Mouse (Mus musculus) CD4-positive, CD25-positive, alpha-beta regulatory T cell, adult 2 months (primary cell): ENCODE measurements around the gene Dnajb4.
A peak's percentile ranks its signal among the peaks of the same experiment; 100 is the strongest.

Experiments used
- DNase-seq: peaks from one replicate; pipeline ENCODE4 v3.0.0-alpha.2; 2012; ENCODE audit warnings: low read depth, low spot score

Gene Dnajb4

GRCm38 (mm10) chr3:152171862-152172261, 38.2 kb downstream of the Dnajb4 start:
- no peak for DNase-seq

GRCm38 (mm10) chr3:152171236-152171635, 38.9 kb downstream of the Dnajb4 start:
- DNase-seq, result no peak

- DNase-seq, result no peak
Observed at GRCm38 (mm10) chr3:152170407-152170806, 39.7 kb downstream of the Dnajb4 start.

- no peak for DNase-seq
Observed at GRCm38 (mm10) chr3:152168007-152168406, 42.1 kb downstream of the Dnajb4 start.

GRCm38 (mm10) chr3:152166699-152167451, 43.2 kb downstream of the Dnajb4 start:
- DNase-seq, result no peak

- no peak for DNase-seq
Observed at GRCm38 (mm10) chr3:152166099-152166423, 44.0 kb downstream of the Dnajb4 start, which contains the start of gene Gipc2. Gene Gipc2 (minus strand): TSS chr3:152166230.

GRCm38 (mm10) chr3:152165351-152166098, 44.6 kb downstream of the Dnajb4 start:
- peak; percentile 21 for DNase-seq

GRCm38 (mm10) chr3:152165014-152165350, 45.1 kb downstream of the Dnajb4 start:
- DNase-seq, result no peak

GRCm38 (mm10) chr3:152163320-152163719, 46.8 kb downstream of the Dnajb4 start:
- no peak for DNase-seq

GRCm38 (mm10) chr3:152160607-152161006, 49.5 kb downstream of the Dnajb4 start:
- DNase-seq, result no peak

GRCm38 (mm10) chr3:152159321-152159720, 50.8 kb downstream of the Dnajb4 start:
- no peak for DNase-seq

- DNase-seq, result no peak
Observed at GRCm38 (mm10) chr3:152158344-152159291, 51.5 kb downstream of the Dnajb4 start.

- no peak for DNase-seq
Observed at GRCm38 (mm10) chr3:152156816-152157496, 53.1 kb downstream of the Dnajb4 start.

GRCm38 (mm10) chr3:152155296-152155948, 54.7 kb downstream of the Dnajb4 start:
- no peak for DNase-seq

GRCm38 (mm10) chr3:152154095-152154494, 56.0 kb downstream of the Dnajb4 start:
- no peak for DNase-seq

- no peak for DNase-seq
Observed at GRCm38 (mm10) chr3:152153152-152153551, 57.0 kb downstream of the Dnajb4 start.

GRCm38 (mm10) chr3:152152483-152152804, 57.7 kb downstream of the Dnajb4 start:
- no peak for DNase-seq

GRCm38 (mm10) chr3:152151725-152152482, 58.2 kb downstream of the Dnajb4 start:
- DNase-seq, result peak; percentile 7

- no peak for DNase-seq
Observed at GRCm38 (mm10) chr3:152149863-152150262, 60.2 kb downstream of the Dnajb4 start.

GRCm38 (mm10) chr3:152149449-152149848, 60.7 kb downstream of the Dnajb4 start:
- DNase-seq, result no peak
